Mouse (Mus musculus) C2C12 (cell line): ENCODE data around the gene Cggbp1. TPM values are rescaled to one million over a fixed set of nuclear protein-coding genes. Genes with fewer than 3 reads are reported as not detected.

Experiments used
- H3K27me3 ChIP-seq: one replicate; pipeline ENCODE4 v1.6.1; 2011; ENCODE audit not compliant: control insufficient read depth, insufficient read depth, insufficient read length
- H3K36me3 ChIP-seq: one replicate; pipeline ENCODE4 v1.6.1; 2011; ENCODE audit not compliant: control insufficient read depth, insufficient read depth
- H3K4me3 ChIP-seq: one replicate; pipeline ENCODE4 v1.5.1; 2011; ENCODE audit warnings: mild to moderate bottlenecking, control low read depth; ENCODE audit not compliant: poor library complexity, insufficient read depth, severe bottlenecking
- H3K79me2 ChIP-seq: one replicate; pipeline ENCODE4 v1.6.1; 2011; ENCODE audit not compliant: control insufficient read depth, insufficient read depth
- H3K79me3 ChIP-seq: one replicate; pipeline ENCODE4 v1.6.1; 2011; ENCODE audit warnings: low read depth, control low read depth
- H3ac ChIP-seq: one replicate; pipeline ENCODE3; 2011; ENCODE audit warnings: low read depth; ENCODE audit not compliant: control insufficient read depth, insufficient read length
- CEBPB ChIP-seq: IDR thresholded peaks from one replicate; pipeline ENCODE4 v1.6.1; 2011; ENCODE audit warnings: low read depth, mild to moderate bottlenecking, control low read depth, moderate library complexity
- CTCF ChIP-seq: IDR thresholded peaks from one replicate; pipeline ENCODE4 v1.5.1; 2011; ENCODE audit not compliant: control insufficient read depth, insufficient read depth, insufficient read length
- FOSL1 ChIP-seq: IDR thresholded peaks from one replicate; pipeline ENCODE4 v1.8.0; 2011; ENCODE audit warnings: mild to moderate bottlenecking, low read length; ENCODE audit not compliant: poor library complexity, insufficient read depth, severe bottlenecking
- MAX ChIP-seq: IDR thresholded peaks from one replicate; pipeline ENCODE4 v1.6.1; 2011; ENCODE audit warnings: mild to moderate bottlenecking, control low read depth
- MYOD1 ChIP-seq: IDR thresholded peaks from one replicate; pipeline ENCODE4 v1.6.1; 2011; ENCODE audit warnings: low read depth; ENCODE audit not compliant: control insufficient read depth, insufficient read length
- MYOG ChIP-seq: IDR thresholded peaks from one replicate; pipeline ENCODE4 v1.6.1; 2011; ENCODE audit not compliant: control insufficient read depth, insufficient read length; ENCODE audit errors: extremely low read depth
- USF1 ChIP-seq: IDR thresholded peaks from one replicate; pipeline ENCODE4 v1.6.1; 2011; ENCODE audit warnings: low read depth, mild to moderate bottlenecking, control low read depth, moderate library complexity
- polyA plus RNA-seq: library from polyadenylated mRNA; unstranded; fragments of >200 nt; fragmentation: generic; extraction: Trizol; gene quantifications from one replicate; pipeline ENCODE4 v1.2.1, GENCODE M21; 2012; ENCODE audit warnings: missing spikeins

Gene Cggbp1
- polyA plus RNA-seq, 1 experiment = 21.9 TPM

GRCm38 (mm10) chr16:64872296-64872695, 20.5 kb downstream of the Cggbp1 start:
- Histone ChIP-seq H3ac (no peak overlapping the region), H3K27me3 (no peaks in the 10 kb centered on the region), H3K4me3 (no peak overlapping the region), H3K79me2 (no peaks in the 10 kb centered on the region), H3K36me3 (no peaks in the 10 kb centered on the region), H3K79me3 (no peaks in the 10 kb centered on the region)
- TF ChIP-seq FOSL1 = no peak
- no peak for TF ChIP-seq USF1
- TF ChIP-seq MYOG = no peak
- no peak for TF ChIP-seq MYOD1
- TF ChIP-seq CEBPB = no peak
- TF ChIP-seq MAX = no peak
- TF ChIP-seq CTCF = no peak

DNA sequence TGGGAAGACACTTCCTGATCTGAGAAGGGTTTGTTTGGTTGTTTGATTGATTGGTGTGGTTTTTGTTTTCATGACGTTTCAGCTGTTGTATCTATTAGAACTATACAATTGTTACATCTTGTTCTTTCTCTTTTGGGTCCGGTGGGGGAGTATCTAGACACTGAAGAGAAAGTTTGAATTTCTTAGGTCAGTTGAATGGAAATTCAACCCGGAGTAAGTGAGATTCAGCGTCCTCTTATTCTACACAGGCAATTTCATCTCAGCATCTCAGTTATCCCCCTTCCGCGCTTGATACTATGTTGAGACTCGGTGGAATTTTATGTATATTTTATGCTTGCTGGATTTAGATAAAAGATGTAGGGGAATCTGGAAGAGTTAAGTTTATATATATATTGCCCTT, 21.0 kb downstream of the Cggbp1 start:
- TF ChIP-seq MYOG = no peak
- TF ChIP-seq FOSL1 = no peak
- TF ChIP-seq USF1 = no peak
- TF ChIP-seq CEBPB = no peak
- no peak for TF ChIP-seq CTCF
- no peak for TF ChIP-seq MAX
- no peak for TF ChIP-seq MYOD1
- no peaks in the 10 kb centered on the region for H3K79me3 ChIP-seq
- H3K4me3 ChIP-seq = peak overlapping the region; percentile 52
- no peak overlapping the region for H3ac ChIP-seq
- H3K27me3 ChIP-seq = no peaks in the 10 kb centered on the region
- no peaks in the 10 kb centered on the region for H3K79me2 ChIP-seq
- H3K36me3 ChIP-seq = no peaks in the 10 kb centered on the region

- Histone ChIP-seq H3ac (peak overlapping the region; percentile 62), H3K36me3 (no peaks in the 10 kb centered on the region), H3K4me3 (peak overlapping the region; percentile 52), H3K79me3 (no peaks in the 10 kb centered on the region), H3K79me2 (no peaks in the 10 kb centered on the region), H3K27me3 (no peaks in the 10 kb centered on the region)
- TF ChIP-seq FOSL1 (no peak), MYOD1 (no peak), CTCF (no peak), MAX (no peak), USF1 (no peak), CEBPB (no peak), MYOG (no peak)
Measured at GRCm38 (mm10) chr16:64873416-64874305, 21.9 kb downstream of the Cggbp1 start.

DNA sequence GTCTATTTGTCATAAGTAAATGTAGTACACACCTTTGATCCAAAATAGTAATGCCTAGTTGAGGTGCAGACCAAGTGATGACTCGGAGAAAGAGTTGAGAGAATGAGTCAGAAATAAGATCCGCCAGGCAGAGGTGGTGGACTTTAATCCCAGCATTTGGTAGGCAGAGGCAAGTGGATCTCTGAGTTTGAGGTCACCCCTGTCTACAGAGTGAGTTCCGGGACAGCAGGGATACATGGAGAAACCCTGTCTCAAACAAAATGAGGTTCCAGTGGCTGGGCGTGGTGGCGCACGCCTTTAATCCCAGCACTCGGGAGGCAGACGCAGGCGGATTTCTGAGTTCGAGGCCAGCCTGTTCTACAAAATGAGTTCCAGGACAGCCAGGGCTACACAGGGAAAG, 23.6 kb downstream of the Cggbp1 start:
- no peaks in the 10 kb centered on the region for H3K79me2 ChIP-seq

DNA sequence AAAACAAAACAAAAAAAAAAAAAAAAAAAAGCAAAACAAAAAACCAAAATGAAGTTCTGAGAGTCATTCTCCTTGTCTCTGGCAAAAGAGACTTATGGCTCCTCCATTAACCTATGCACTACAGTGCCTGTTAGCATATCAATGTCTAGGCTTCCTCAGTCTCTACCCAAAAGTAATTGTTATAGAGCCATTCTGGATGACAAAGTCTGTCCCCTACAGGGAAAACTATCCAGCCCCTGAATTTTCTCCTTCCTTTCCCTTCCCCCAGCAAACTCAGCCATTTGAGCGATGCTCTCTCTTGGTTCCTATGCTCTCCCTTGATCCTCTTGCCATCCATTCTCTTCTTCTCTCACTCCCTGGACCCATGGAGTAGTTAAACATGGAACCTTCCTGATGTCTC, 24.0 kb downstream of the Cggbp1 start:
- no peaks in the 10 kb centered on the region for H3K36me3 ChIP-seq
- no peaks in the 10 kb centered on the region for H3K79me3 ChIP-seq
- TF ChIP-seq FOSL1 (no peak), CEBPB (no peak), MYOG (no peak), MAX (no peak), USF1 (no peak), MYOD1 (no peak), CTCF (no peak)
- H3ac ChIP-seq = no peak overlapping the region
- H3K4me3 ChIP-seq = no peak overlapping the region
- no peaks in the 10 kb centered on the region for H3K79me2 ChIP-seq
- no peaks in the 10 kb centered on the region for H3K27me3 ChIP-seq

More for the DNA sequence above, 23.6 kb downstream of the Cggbp1 start:
- TF ChIP-seq CTCF (no peak), USF1 (no peak), MYOD1 (no peak), FOSL1 (no peak), MAX (no peak), CEBPB (no peak), MYOG (no peak)
- no peaks in the 10 kb centered on the region for H3K27me3 ChIP-seq
- no peaks in the 10 kb centered on the region for H3K36me3 ChIP-seq
- H3K79me3 ChIP-seq = no peaks in the 10 kb centered on the region
- H3K4me3 ChIP-seq = no peak overlapping the region
- H3ac ChIP-seq = no peak overlapping the region

GRCm38 (mm10) chr16:64876631-64877265, 25.0 kb downstream of the Cggbp1 start:
- Histone ChIP-seq H3K79me2 (no peaks in the 10 kb centered on the region), H3K36me3 (no peaks in the 10 kb centered on the region), H3K27me3 (no peaks in the 10 kb centered on the region), H3K4me3 (no peak overlapping the region), H3K79me3 (no peaks in the 10 kb centered on the region), H3ac (no peak overlapping the region)
- TF ChIP-seq FOSL1 (no peak), MYOG (no peak), MYOD1 (no peak), CTCF (no peak), MAX (no peak), USF1 (no peak), CEBPB (no peak)
